Mouse (Mus musculus) heart, adult 2 months (tissue): ENCODE results near the gene Tom1.

Source experiments
- CTCF ChIP-seq: fragments of 200-600 bp; IDR thresholded peaks from 2 replicates; pipeline ENCODE4 v1.8.1; 2022; ENCODE audit warnings: antibody characterized with exemption, mild to moderate bottlenecking, moderate library complexity
- EP300 ChIP-seq: fragments of 200-500 bp; IDR thresholded peaks from 2 replicates; pipeline ENCODE4 v1.6.1; 2011; ENCODE audit warnings: low read depth, low read length, control low read depth; ENCODE audit not compliant: insufficient read depth
- POLR2A ChIP-seq: fragments of 200-500 bp; IDR thresholded peaks from 2 replicates; pipeline ENCODE4 v1.6.1; 2011; ENCODE audit warnings: mild to moderate bottlenecking, low read depth, low read length, control low read depth; ENCODE audit not compliant: insufficient read depth

DNA sequence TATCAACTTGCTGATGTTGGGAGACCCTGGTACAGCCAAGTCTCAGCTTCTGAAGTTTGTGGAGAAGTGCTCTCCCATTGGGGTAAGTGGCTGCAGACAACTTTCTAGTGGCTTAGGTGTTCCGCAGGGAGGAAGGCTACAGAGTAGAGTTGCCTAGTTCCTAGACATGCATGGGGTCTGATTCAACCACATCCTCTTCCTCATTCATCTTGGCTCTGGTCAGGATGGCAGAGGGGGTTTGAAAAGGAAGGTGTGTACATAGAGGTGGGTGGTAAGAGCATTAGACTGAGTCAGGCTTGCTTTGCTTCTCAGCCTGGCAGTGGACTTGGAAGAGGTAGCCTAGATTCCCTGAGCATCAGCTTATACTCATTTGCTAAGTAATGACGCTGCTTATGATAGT, 85.8 kb downstream of the Tom1 start:
- no peak for TF ChIP-seq POLR2A
- no peak for TF ChIP-seq CTCF
- no peak for TF ChIP-seq EP300
